Mouse (Mus musculus) neural tube, embryonic 13.5 days (tissue): ENCODE measurements around the gene Lman2l. TPM values are rescaled to one million over a fixed set of nuclear protein-coding genes. Genes with fewer than 3 reads are reported as not detected.

Experiments used
- ATAC-seq: fragments of 200-750 bp; cut with Nextera tagmentation; 2 replicates; pipeline ENCODE4 v1.8.0; 2017; ENCODE audit warnings: low read depth, mild to moderate bottlenecking, moderate TSS enrichment, moderate library complexity
- H3K27ac ChIP-seq: fragments of 300-500 bp; sonication (generic); replicated peaks from 2 replicates; pipeline ENCODE4 v1.5.1; 2015; ENCODE audit warnings: moderate library complexity, mild to moderate bottlenecking, inconsistent platforms
- H3K27me3 ChIP-seq: fragments of 300-500 bp; sonication (generic); 2 replicates; pipeline ENCODE4 v1.6.1; 2015; ENCODE audit warnings: mild to moderate bottlenecking, inconsistent platforms
- H3K36me3 ChIP-seq: fragments of 300-500 bp; sonication (generic); 2 replicates; pipeline ENCODE4 v1.6.1; 2015; ENCODE audit warnings: mild to moderate bottlenecking, inconsistent platforms
- H3K4me1 ChIP-seq: fragments of 300-500 bp; sonication (generic); replicated peaks from 2 replicates; pipeline ENCODE4 v1.6.1; 2015; ENCODE audit warnings: inconsistent platforms
- H3K4me2 ChIP-seq: fragments of 300-500 bp; sonication (generic); 2 replicates; pipeline ENCODE4 v1.6.1; 2015; ENCODE audit warnings: inconsistent platforms, mild to moderate bottlenecking, moderate library complexity
- H3K4me3 ChIP-seq: fragments of 300-500 bp; sonication (generic); 2 replicates; pipeline ENCODE4 v1.5.1; 2015; ENCODE audit warnings: mild to moderate bottlenecking, inconsistent platforms
- H3K9ac ChIP-seq: fragments of 300-500 bp; sonication (generic); 2 replicates; pipeline ENCODE4 v1.6.1; 2015; ENCODE audit warnings: moderate library complexity, mild to moderate bottlenecking, inconsistent platforms
- H3K9me3 ChIP-seq: fragments of 300-500 bp; sonication (generic); 2 replicates; pipeline ENCODE4 v1.6.1; 2016; ENCODE audit warnings: inconsistent platforms
- WGBS: fragments of 180-500 bp; shearing (Covaris S2); methylation state at CpG from one replicate; pipeline ENCODE4 v1.1.7; 2015; 5-methylcytosine and 5-hydroxymethylcytosine counted together
- polyA plus RNA-seq: library from polyadenylated mRNA; unstranded; fragments of >200 nt; fragmentation: Nextera tagmentation; extraction: Ambion mirVana; gene quantifications from 2 replicates; pipeline ENCODE4 v1.2.1, GENCODE M21; 2015

Gene Lman2l
- polyA plus RNA-seq, result 73.1 and 74.6 TPM in 2 replicates

- Histone ChIP-seq H3K36me3 (peaks cover 20% of the 10 kb centered on the region), H3K4me1 (peaks cover 24% of the 10 kb centered on the region), H3K27ac (peak within 1 kb of the TSS; percentile 87), H3K4me2 (peak within 1 kb of the TSS; percentile 82), H3K9me3 (no peaks in the 10 kb centered on the region), H3K4me3 (peak within 1 kb of the TSS; percentile 76), H3K9ac (peak within 1 kb of the TSS; percentile 80), H3K27me3 (no peaks in the 10 kb centered on the region)
- under 1% methylated on average over 53 of the region's 57 CpGs for WGBS
- peak; percentile 99 for ATAC-seq
These were observed at the start of gene Lman2l for GRCm38 (mm10) chr1:36444471-36445464. Gene Lman2l, minus strand, starts transcription at chr1:36445271.

GRCm38 (mm10) chr1:36493299-36493698, 48.2 kb upstream of the Lman2l start:
- Histone ChIP-seq H3K4me1 (no peaks in the 10 kb centered on the region), H3K27me3 (no peaks in the 10 kb centered on the region), H3K9ac (no peak overlapping the region), H3K4me2 (no peak overlapping the region), H3K27ac (no peak overlapping the region), H3K36me3 (no peaks in the 10 kb centered on the region), H3K4me3 (no peak overlapping the region), H3K9me3 (no peaks in the 10 kb centered on the region)
- ATAC-seq, result no peak
- WGBS, result 80% methylated on average over 6 of the region's 6 CpGs

DNA sequence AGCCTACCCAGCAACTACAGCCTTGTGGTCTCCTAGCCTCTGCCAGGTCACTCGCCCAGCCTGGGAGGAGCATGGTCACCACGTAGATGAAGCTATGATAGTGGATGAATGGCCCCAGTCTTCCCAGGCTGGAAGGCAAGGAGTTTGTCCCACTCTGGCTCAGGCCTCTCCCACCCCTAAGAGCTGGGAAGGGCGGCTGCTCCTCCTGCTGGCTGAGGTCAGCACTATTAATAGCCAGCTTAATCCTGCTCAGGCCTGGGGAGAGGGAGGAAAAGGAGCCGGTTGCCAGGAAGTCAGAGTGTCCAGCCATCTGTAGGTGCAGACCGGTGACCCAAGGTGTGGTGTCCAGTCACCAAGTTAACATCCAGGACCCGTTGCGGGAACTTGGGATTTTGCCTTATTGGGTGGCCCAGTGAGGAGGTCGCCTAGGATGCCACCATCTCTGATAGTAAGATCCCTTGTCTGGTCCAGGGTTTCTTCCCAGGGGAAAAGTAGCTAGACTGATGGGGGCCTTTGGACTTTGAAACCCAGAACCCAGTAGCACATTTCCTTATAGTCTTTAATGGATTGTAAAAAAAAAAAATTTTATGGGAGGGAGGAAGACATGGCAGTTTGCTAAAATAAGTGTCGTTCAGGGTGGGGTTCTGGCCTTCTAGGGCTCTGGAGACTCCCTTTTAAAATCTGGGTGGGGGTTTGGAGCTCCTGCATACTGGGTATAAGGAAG, 47.5 kb upstream of the Lman2l start:
- Histone ChIP-seq H3K4me1 (no peaks in the 10 kb centered on the region), H3K27ac (no peak overlapping the region), H3K4me2 (no peak overlapping the region), H3K9me3 (no peaks in the 10 kb centered on the region), H3K9ac (no peak overlapping the region), H3K27me3 (no peaks in the 10 kb centered on the region), H3K36me3 (no peaks in the 10 kb centered on the region), H3K4me3 (no peak overlapping the region)
- peak; percentile 53; the same call in 1 of the 2 replicates for ATAC-seq
- 53% methylated on average over 9 of the region's 9 CpGs for WGBS

DNA sequence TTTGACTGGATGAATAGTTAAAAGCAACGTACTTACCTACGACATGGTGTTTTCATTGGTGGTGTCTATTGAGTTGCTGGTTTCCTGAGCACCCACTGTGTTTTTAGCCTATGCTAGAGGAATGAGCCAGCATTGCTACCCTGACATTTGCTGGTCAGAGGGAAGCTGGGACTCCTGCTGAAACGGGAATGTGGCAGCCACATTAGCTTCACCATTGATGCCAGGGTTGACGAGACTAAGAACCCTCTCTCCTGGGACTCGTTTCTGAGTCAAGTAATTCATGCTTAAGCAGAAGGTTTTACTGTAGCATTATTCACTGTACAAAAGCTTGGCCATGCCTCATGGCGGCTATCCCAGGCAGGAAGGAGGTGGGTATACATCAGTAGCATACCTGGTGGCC, 44.6 kb upstream of the Lman2l start:
- no peak for ATAC-seq
- H3K27ac ChIP-seq, result no peak overlapping the region
- no peaks in the 10 kb centered on the region for H3K9me3 ChIP-seq
- 57% methylated on average over 6 of the region's 6 CpGs for WGBS
- H3K4me1 ChIP-seq, result peaks cover 2% of the 10 kb centered on the region; the same call in 1 of the 2 replicates
- H3K4me2 ChIP-seq, result no peak overlapping the region
- no peaks in the 10 kb centered on the region for H3K27me3 ChIP-seq
- no peaks in the 10 kb centered on the region for H3K36me3 ChIP-seq
- H3K4me3 ChIP-seq, result no peak overlapping the region
- no peak overlapping the region for H3K9ac ChIP-seq

DNA sequence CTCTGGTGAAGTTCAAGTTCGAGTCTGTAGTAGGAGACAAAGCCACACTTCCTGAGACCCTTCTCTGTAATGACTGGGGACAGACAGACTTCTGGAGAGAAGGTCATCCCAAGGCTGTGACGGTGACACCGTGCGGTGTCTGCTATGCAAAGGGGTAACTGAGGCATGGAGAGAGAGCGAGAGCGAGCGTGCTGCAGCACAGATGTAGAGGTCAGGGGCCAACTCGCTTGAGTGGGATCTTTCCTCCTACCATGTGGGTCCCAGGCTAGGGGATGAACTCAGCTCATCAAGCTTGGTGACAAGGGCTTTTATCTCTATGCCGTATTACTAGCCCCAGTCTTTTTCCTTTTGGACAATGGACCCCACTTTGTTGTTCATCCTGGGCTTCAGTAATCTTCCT, 42.0 kb upstream of the Lman2l start:
- Histone ChIP-seq H3K4me2 (no peak overlapping the region), H3K36me3 (no peaks in the 10 kb centered on the region), H3K4me3 (no peak overlapping the region), H3K9ac (no peak overlapping the region), H3K9me3 (no peaks in the 10 kb centered on the region), H3K27ac (no peak overlapping the region), H3K27me3 (no peaks in the 10 kb centered on the region), H3K4me1 (peaks cover 9% of the 10 kb centered on the region; the same call in 1 of the 2 replicates)
- ATAC-seq, result no peak
- WGBS, result 85% methylated on average over 9 of the region's 9 CpGs

DNA sequence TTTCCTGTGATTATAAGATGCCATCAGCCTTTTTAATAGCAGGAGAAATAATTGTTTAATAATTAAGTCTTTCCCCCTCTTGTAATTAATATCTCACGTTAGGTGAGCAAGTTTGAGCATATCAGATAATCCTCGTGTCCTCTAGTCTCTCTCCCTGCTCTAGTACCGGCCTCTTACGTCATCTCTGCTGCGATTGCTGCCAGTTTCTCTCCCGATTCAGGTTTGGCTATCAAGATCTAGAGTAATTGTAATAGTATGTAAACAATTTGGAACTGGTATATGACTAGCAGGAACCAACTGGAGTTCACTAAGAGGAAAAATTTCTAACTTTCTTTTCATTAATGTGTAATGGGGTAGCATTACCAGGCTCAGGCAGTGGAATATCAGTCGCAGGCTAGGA, 40.0 kb upstream of the Lman2l start:
- Histone ChIP-seq H3K9ac (no peak overlapping the region), H3K36me3 (no peaks in the 10 kb centered on the region), H3K27ac (no peak overlapping the region), H3K4me3 (no peak overlapping the region), H3K27me3 (no peaks in the 10 kb centered on the region), H3K4me1 (peaks cover 9% of the 10 kb centered on the region; the same call in 1 of the 2 replicates), H3K9me3 (no peaks in the 10 kb centered on the region), H3K4me2 (no peak overlapping the region)
- no peak for ATAC-seq
- 83% methylated on average over 7 of the region's 7 CpGs for WGBS

- no peak for ATAC-seq
- WGBS, result 61% methylated on average over 4 of the region's 4 CpGs
- no peaks in the 10 kb centered on the region for H3K9me3 ChIP-seq
- no peak overlapping the region for H3K27ac ChIP-seq
- H3K4me2 ChIP-seq, result no peak overlapping the region
- H3K27me3 ChIP-seq, result no peaks in the 10 kb centered on the region
- no peak overlapping the region for H3K9ac ChIP-seq
- H3K36me3 ChIP-seq, result no peaks in the 10 kb centered on the region
- H3K4me3 ChIP-seq, result no peak overlapping the region
- peaks cover 10% of the 10 kb centered on the region; the same call in 1 of the 2 replicates for H3K4me1 ChIP-seq
These were observed 38.8 kb upstream of the Lman2l start for GRCm38 (mm10) chr1:36483825-36484224.

DNA sequence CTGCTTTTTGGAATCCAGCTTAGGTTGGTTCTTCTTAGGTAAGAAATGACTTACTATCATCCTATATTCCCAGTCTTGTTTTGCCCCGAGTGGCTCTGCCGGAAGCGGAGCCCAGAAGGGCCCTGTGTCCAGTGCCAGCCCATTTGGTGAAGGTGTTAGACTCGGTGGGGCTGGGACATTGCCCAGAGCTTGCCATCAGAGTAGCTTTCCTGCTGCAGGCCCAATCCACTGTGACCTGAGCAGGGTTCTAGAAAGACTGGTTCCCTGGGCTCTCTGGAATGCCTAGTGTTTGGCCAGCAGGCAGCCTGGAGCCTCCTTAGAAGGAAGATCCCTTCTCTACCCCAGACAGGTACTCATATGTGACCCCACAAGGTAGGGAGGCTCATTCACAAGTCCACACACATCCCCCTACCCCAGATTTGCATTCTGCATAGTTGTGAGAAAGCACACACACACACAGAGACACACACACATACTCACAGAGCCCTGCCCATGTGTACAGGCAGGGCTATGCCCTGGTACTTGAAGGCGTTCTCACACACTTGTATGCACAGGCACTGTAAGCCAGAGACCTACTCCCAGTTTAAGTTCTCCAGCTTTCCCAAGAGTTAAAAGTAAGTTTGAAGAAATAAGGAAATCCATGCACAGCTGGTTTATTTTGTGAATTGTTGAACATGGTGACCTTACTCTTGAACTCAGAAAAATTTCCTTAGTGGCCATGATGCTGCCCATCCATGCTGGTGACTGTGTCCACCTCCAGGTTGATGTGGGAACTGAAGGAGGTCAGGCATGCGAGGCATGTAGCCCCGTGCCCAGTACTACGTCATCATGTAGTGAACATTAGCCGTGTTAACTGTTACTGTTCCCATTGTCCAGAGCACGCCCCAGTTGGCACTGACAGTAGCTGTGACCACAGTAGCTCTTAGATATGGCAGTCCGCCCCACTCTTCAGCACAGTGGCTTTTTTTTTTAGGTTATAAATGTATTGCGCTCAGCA, 35.1 kb upstream of the Lman2l start:
- no peaks in the 10 kb centered on the region for H3K36me3 ChIP-seq
- H3K4me1 ChIP-seq, result peaks cover 36% of the 10 kb centered on the region
- no peak for ATAC-seq
- H3K9ac ChIP-seq, result no peak overlapping the region
- no peak overlapping the region for H3K4me3 ChIP-seq
- H3K27me3 ChIP-seq, result no peaks in the 10 kb centered on the region
- H3K27ac ChIP-seq, result no peak overlapping the region
- H3K9me3 ChIP-seq, result no peaks in the 10 kb centered on the region
- WGBS, result 82% methylated on average over 12 of the region's 12 CpGs
- no peak overlapping the region for H3K4me2 ChIP-seq

GRCm38 (mm10) chr1:36478343-36478795, 33.3 kb upstream of the Lman2l start:
- H3K27me3 ChIP-seq, result no peaks in the 10 kb centered on the region
- H3K4me2 ChIP-seq, result no peak overlapping the region
- no peaks in the 10 kb centered on the region for H3K36me3 ChIP-seq
- no peak overlapping the region for H3K9ac ChIP-seq
- no peaks in the 10 kb centered on the region for H3K9me3 ChIP-seq
- H3K4me1 ChIP-seq, result peaks cover 45% of the 10 kb centered on the region
- 72% methylated on average over 2 of the region's 2 CpGs for WGBS
- no peak for ATAC-seq
- H3K27ac ChIP-seq, result no peak overlapping the region
- H3K4me3 ChIP-seq, result no peak overlapping the region

DNA sequence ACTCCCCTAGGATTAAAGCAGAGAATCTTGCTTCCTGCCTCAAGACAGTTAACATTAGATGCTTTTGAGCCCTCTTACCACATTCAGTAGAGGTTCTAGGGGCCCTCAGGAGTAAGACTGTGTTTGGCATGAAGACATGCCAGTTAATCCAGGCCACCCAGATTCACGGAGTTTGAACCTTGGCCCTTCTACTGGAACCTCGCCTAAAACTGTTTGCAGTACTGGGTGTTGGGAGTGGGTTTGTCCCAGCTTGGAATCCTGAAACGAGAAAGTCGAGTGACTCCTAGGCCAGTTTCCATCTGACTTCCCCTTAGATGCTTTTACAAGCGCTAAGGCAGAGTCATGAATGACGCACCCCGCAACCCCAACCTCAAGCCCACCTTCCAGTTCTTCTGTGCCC, 31.4 kb upstream of the Lman2l start:
- Histone ChIP-seq H3K27ac (no peak overlapping the region), H3K4me2 (peak overlapping the region; percentile 64), H3K27me3 (no peaks in the 10 kb centered on the region), H3K9me3 (no peaks in the 10 kb centered on the region), H3K36me3 (no peaks in the 10 kb centered on the region), H3K4me1 (peaks cover 62% of the 10 kb centered on the region), H3K4me3 (no peak overlapping the region), H3K9ac (no peak overlapping the region)
- 85% methylated on average over 7 of the region's 7 CpGs for WGBS
- no peak for ATAC-seq

- 0 out of 2 replicates have a peak overlapping the region, but pooled peaks have one; percentile 14 for H3K27ac ChIP-seq
- H3K4me3 ChIP-seq, result peak overlapping the region; percentile 16
- no peaks in the 10 kb centered on the region for H3K9me3 ChIP-seq
- H3K27me3 ChIP-seq, result no peaks in the 10 kb centered on the region
- 50% methylated on average over 8 of the region's 8 CpGs for WGBS
- H3K4me1 ChIP-seq, result peaks cover 62% of the 10 kb centered on the region
- H3K36me3 ChIP-seq, result no peaks in the 10 kb centered on the region
- peak overlapping the region; percentile 64 for H3K4me2 ChIP-seq
- no peak for ATAC-seq
- H3K9ac ChIP-seq, result peak overlapping the region; percentile 55
These were observed 30.5 kb upstream of the Lman2l start for GRCm38 (mm10) chr1:36475480-36476110.
